In genomic region chr2:72280524-72280923, GRCm38 (mm10) we compare ENCODE assay signal across 24 mouse cellular contexts.
"Had no signal": no experiment of that assay in that cellular context is flagged by ENCODE, and none has a peak within 500 bp of the region (broad histone marks: within the 10 kb centered on the region; RNA-seq: fewer than 3 reads in every experiment).

No protein-coding gene starts in this region.

- H3K36me3 ChIP-seq: embryonic facial prominence, embryonic 10.5 days; embryonic facial prominence, embryonic 12.5 days; embryonic facial prominence, embryonic 13.5 days; embryonic facial prominence, embryonic 15.5 days; forebrain, embryonic 10.5 days; forebrain, embryonic 12.5 days; forebrain, embryonic 15.5 days; heart, embryonic 10.5 days had no signal

- H3K4me2 ChIP-seq: embryonic facial prominence, embryonic 12.5 days; embryonic facial prominence, embryonic 13.5 days; embryonic facial prominence, embryonic 15.5 days; forebrain, embryonic 12.5 days; forebrain, embryonic 13.5 days; forebrain, embryonic 15.5 days had no signal

- H3K4me3 ChIP-seq: embryonic facial prominence, embryonic 10.5 days; embryonic facial prominence, embryonic 12.5 days; embryonic facial prominence, embryonic 13.5 days; embryonic facial prominence, embryonic 15.5 days; erythroblast, embryonic 14.5 days; forebrain, embryonic 10.5 days; forebrain, embryonic 12.5 days; forebrain, embryonic 13.5 days; forebrain, embryonic 15.5 days; gastrocnemius, adult 2 months; heart, adult 2 months; heart, embryonic 10.5 days had no signal

- H3K27me3 ChIP-seq: embryonic facial prominence, embryonic 12.5 days; forebrain, embryonic 15.5 days had no signal

- DNase-seq: cerebellum, adult 9-10 months; cerebellum, adult 9-11 months; cerebellum, postnatal 14 days; cerebellum, postnatal 25 days; cerebellum, postnatal 36 days; embryo, embryonic 11 days; forebrain, postnatal 0 days; gastrocnemius, adult 2 months; gastrocnemius, postnatal 10 days; gastrocnemius, postnatal 14 days; gastrocnemius, postnatal 25 days; gastrocnemius, postnatal 36 days; heart, adult 11 months; heart, adult 2 months had no signal
